Mouse (Mus musculus): ENCODE results near the gene Bpi. TPM values are rescaled to one million over a fixed set of nuclear protein-coding genes. Genes with fewer than 3 reads are reported as not detected.

Gene Bpi
- polyA plus RNA-seq, 1 experiment from 2014 or later = not detected

Small RNA genes lying within 50 kb of the gene (microRNA-seq; reads per million reads assigned to microRNA genes)
- gene Mir7685 = not detected

Other genes starting within 250 kb of the Bpi start
- gene Tti1, start 229.7 kb upstream of the Bpi start, polyA plus RNA-seq (2015; fragmentation: Nextera tagmentation; extraction: Ambion mirVana) = 22.5 TPM in 2 replicates
- gene Rprd1b, start 229.6 kb upstream of the Bpi start, polyA plus RNA-seq (2015; fragmentation: Nextera tagmentation; extraction: Ambion mirVana) = 39.3 and 41.5 TPM in 2 replicates
- 13.3 and 18.1 TPM in 2 replicates for gene Tgm2, start 111.7 kb upstream of the Bpi start, polyA plus RNA-seq (2015; fragmentation: Nextera tagmentation; extraction: Ambion mirVana)
- 12.0 and 12.2 TPM in 2 replicates for gene D630003M21Rik, start 28.9 kb upstream of the Bpi start, polyA plus RNA-seq (2015; fragmentation: Nextera tagmentation; extraction: Ambion mirVana)
- gene Lbp, start 48.4 kb downstream of the Bpi start, polyA plus RNA-seq (2015; fragmentation: Nextera tagmentation; extraction: Ambion mirVana) = 3.8 and 5.4 TPM in 2 replicates
- gene Snhg11, start 117.5 kb downstream of the Bpi start, polyA plus RNA-seq (2015; fragmentation: Nextera tagmentation; extraction: Ambion mirVana) = 2.9 and 4.6 TPM in 2 replicates
- 14.3 and 15.3 TPM in 2 replicates for gene Ralgapb, start 151.8 kb downstream of the Bpi start, polyA plus RNA-seq (2015; fragmentation: Nextera tagmentation; extraction: Ambion mirVana)
- 3.4 and 5.8 TPM in 2 replicates for gene Adig, start 244.5 kb downstream of the Bpi start, polyA plus RNA-seq (2015; fragmentation: Nextera tagmentation; extraction: Ambion mirVana)

Measured in limb, embryonic 15.5 days (tissue).